Comparison of ENCODE assay signal across 10 mouse cellular contexts in genomic region chr5:144547333-144547878, GRCm38 (mm10). TPM values are rescaled to one million over a fixed set of nuclear protein-coding genes. Genes with fewer than 3 reads are reported as not detected.
DNase-seq lines count a peak whose midpoint lies in the region; ATAC-seq lines count a peak whose summit lies in the region.
"Had no signal": no experiment of that assay in that cellular context is flagged by ENCODE, and none has a peak within 500 bp of the region (broad histone marks: within the 10 kb centered on the region; RNA-seq: fewer than 3 reads in every experiment).

No protein-coding gene starts in this region.

- H3K36me3 ChIP-seq in hindbrain, embryonic 10.5 days, result no peaks in the 10 kb centered on the region
- no peaks in the 10 kb centered on the region for H3K36me3 ChIP-seq in midbrain, embryonic 13.5 days

- peak overlapping the region; percentile 63; the same call in 1 of the 2 replicates for H3K9ac ChIP-seq in midbrain, embryonic 13.5 days (replicated peaks)

- intact Hi-C loops in heart, postnatal 14 days (cut with DNase I), result no loop called here

- H3K4me2 ChIP-seq in midbrain, embryonic 13.5 days (replicated peaks), result peak overlapping the region; percentile 63

- DNase-seq in cerebellum, postnatal 25 days, result peak; percentile 15 to 19
- DNase-seq in cerebellum, postnatal 4 days (ENCODE audit: low spot score in 2 of 2), result no peak
- peak; percentile 19 for DNase-seq in Muller cell, postnatal 12 days (ENCODE audit: inconsistent ontology term)
- peak; percentile 21 for DNase-seq in hindbrain, embryonic 10.5 days (ENCODE audit: low spot score)
- DNase-seq in urinary bladder, postnatal 25 days (ENCODE audit: low spot score), result no peak
- no peak for DNase-seq in lung, postnatal 14 days
- DNase-seq in heart, postnatal 14 days, result no peak
- DNase-seq: cerebellum, adult 18-20 months had no signal

- H3K4me3 ChIP-seq in hindbrain, embryonic 10.5 days, result peak overlapping the region; percentile 54
- H3K4me3 ChIP-seq in midbrain, embryonic 13.5 days (replicated peaks), result peak overlapping the region; percentile 44
- H3K4me3 ChIP-seq: myocyte had no signal

- no peak overlapping the region for H3K27ac ChIP-seq in hindbrain, embryonic 10.5 days
- H3K27ac ChIP-seq in midbrain, embryonic 13.5 days, result no peak overlapping the region

- WGBS in hindbrain, embryonic 10.5 days, result 14% methylated on average over 9 of the region's 9 CpGs
- 7% methylated on average over 9 of the region's 9 CpGs for WGBS in midbrain, embryonic 13.5 days

- ATAC-seq in midbrain, embryonic 13.5 days, result no peak

- no peaks in the 10 kb centered on the region for H3K9me3 ChIP-seq in hindbrain, embryonic 10.5 days
- no peaks in the 10 kb centered on the region for H3K9me3 ChIP-seq in midbrain, embryonic 13.5 days

- peaks cover 46% of the 10 kb centered on the region for H3K4me1 ChIP-seq in hindbrain, embryonic 10.5 days (replicated peaks)
- peaks cover 49% of the 10 kb centered on the region for H3K4me1 ChIP-seq in midbrain, embryonic 13.5 days (replicated peaks)

- peaks cover 75% of the 10 kb centered on the region for H3K27me3 ChIP-seq in hindbrain, embryonic 10.5 days (ENCODE audit: insufficient read depth, poor library complexity, severe bottlenecking)
- H3K27me3 ChIP-seq in midbrain, embryonic 13.5 days, result peaks cover 54% of the 10 kb centered on the region

RNA-seq across cellular contexts. Expression of gene Nptx2, which starts 1.7 kb away (rescaled TPM):
- polyA plus RNA-seq in hindbrain, embryonic 10.5 days (2016; fragmentation: Nextera tagmentation; extraction: Ambion mirVana), result 1.8 and 3.2 TPM in 2 replicates
- polyA plus RNA-seq in midbrain, embryonic 13.5 days (2015; fragmentation: Nextera tagmentation; extraction: Ambion mirVana), result 2.4 and 3.0 TPM in 2 replicates
- under 1 TPM; 0.07 to 0.10 TPM for total RNA-seq in heart, postnatal 14 days (2021)
- polyA plus RNA-seq: myocyte had no signal

Comparison
In these comparisons a context has a peak if more than half of its experiments do, and no peak if none do; other contexts are left out.
1. DNase-seq: peak in cerebellum, postnatal 25 days (2 of 2), Muller cell, postnatal 12 days (single experiment) and hindbrain, embryonic 10.5 days (single experiment); none in cerebellum, postnatal 4 days (0 of 2), urinary bladder, postnatal 25 days (single experiment), lung, postnatal 14 days (single experiment) and heart, postnatal 14 days (0 of 2).